Mouse (Mus musculus) G1E (cell line): ENCODE results near the gene Trim11. TPM values are rescaled to one million over a fixed set of nuclear protein-coding genes. Genes with fewer than 3 reads are reported as not detected.

ENCODE experiments used
- ATAC-seq: 2 replicates; pipeline ENCODE4 v1.8.0; 2016; ENCODE audit warnings: mild to moderate bottlenecking; ENCODE audit not compliant: insufficient number of reproducible peaks, poor library complexity, low FRiP score, severe bottlenecking; ENCODE audit errors: extremely low read depth
- DNase-seq: peaks from one replicate; pipeline ENCODE4 v3.0.0; 2012; ENCODE audit warnings: low spot score
- H3K27me3 ChIP-seq: 2 replicates; pipeline ENCODE4 v1.6.1; 2012; ENCODE audit warnings: mild to moderate bottlenecking, low read length, inconsistent platforms; ENCODE audit not compliant: insufficient read depth
- H3K36me3 ChIP-seq: replicated peaks from 2 replicates; pipeline ENCODE3; 2012; ENCODE audit warnings: mild to moderate bottlenecking, inconsistent platforms
- H3K4me1 ChIP-seq: 2 replicates; pipeline ENCODE4 v1.6.1; 2012; ENCODE audit warnings: low read depth, low read length, inconsistent platforms, mixed read lengths; ENCODE audit not compliant: insufficient read depth
- H3K4me3 ChIP-seq: 2 replicates; pipeline ENCODE4 v1.5.1; 2012; ENCODE audit warnings: low read depth, mild to moderate bottlenecking, inconsistent platforms, low read length, moderate library complexity, mixed read lengths
- H3K9me3 ChIP-seq: replicated peaks from 2 replicates; pipeline ENCODE4 v1.6.1; 2012; ENCODE audit warnings: inconsistent platforms
- CTCF ChIP-seq: IDR thresholded peaks from 2 replicates; pipeline ENCODE4 v1.5.1; 2012; ENCODE audit warnings: low read depth, low read length, inconsistent platforms, mixed read lengths
- GATA1 ChIP-seq: IDR thresholded peaks from 2 replicates; pipeline ENCODE4 v1.6.1; 2012; ENCODE audit warnings: borderline replicate concordance, low read length, inconsistent platforms, mixed read lengths
- GATA2 ChIP-seq: IDR thresholded peaks from 2 replicates; pipeline ENCODE4 v1.6.1; 2012; ENCODE audit warnings: low read depth, low read length, inconsistent platforms, borderline replicate concordance
- POLR2AphosphoS5 ChIP-seq: IDR thresholded peaks from 2 replicates; pipeline ENCODE4 v1.6.1; 2012; ENCODE audit warnings: low read depth, low read length, inconsistent platforms; ENCODE audit not compliant: insufficient replicate concordance
- TAL1 ChIP-seq: conservative IDR thresholded peaks from 2 replicates; pipeline ENCODE4 v1.6.1; 2012; ENCODE audit warnings: low read depth, low read length, inconsistent platforms, mixed read lengths
- polyA plus RNA-seq: library from polyadenylated mRNA; stranded (reverse); fragments of >175 nt; gene quantifications from 2 replicates; pipeline ENCODE4 v1.2.3, GENCODE M21; 2012
- total RNA-seq, 2 experiments: library from RNA; stranded (forward) in 1 of 2; stranded (reverse) in 1 of 2; fragments of 200-1000 nt in 1 of 2; fragments of >200 nt in 1 of 2; fragmentation: Nextera tagmentation in 1 of 2; gene quantifications; 2 replicates each; pipeline ENCODE4 v1.2.3; 2014 to 2017

Gene Trim11
- total and polyA plus RNA-seq, 3 experiments = 32.3 to 69.3 (median 48.2) TPM

- no peak overlapping the region for H3K4me3 ChIP-seq
- H3K27me3 ChIP-seq = no peaks in the 10 kb centered on the region
- H3K9me3 ChIP-seq = no peaks in the 10 kb centered on the region
- DNase-seq = no peak
- ATAC-seq = no peak
- TF ChIP-seq TAL1 (no peak), GATA1 (no peak), GATA2 (no peak), POLR2AphosphoS5 (no peak), CTCF (no peak)
- peaks cover 83% of the 10 kb centered on the region for H3K4me1 ChIP-seq
- H3K36me3 ChIP-seq = peaks cover 95% of the 10 kb centered on the region
These were observed 5.9 kb downstream of the Trim11 start for GRCm38 (mm10) chr11:58983691-58984341.

DNA sequence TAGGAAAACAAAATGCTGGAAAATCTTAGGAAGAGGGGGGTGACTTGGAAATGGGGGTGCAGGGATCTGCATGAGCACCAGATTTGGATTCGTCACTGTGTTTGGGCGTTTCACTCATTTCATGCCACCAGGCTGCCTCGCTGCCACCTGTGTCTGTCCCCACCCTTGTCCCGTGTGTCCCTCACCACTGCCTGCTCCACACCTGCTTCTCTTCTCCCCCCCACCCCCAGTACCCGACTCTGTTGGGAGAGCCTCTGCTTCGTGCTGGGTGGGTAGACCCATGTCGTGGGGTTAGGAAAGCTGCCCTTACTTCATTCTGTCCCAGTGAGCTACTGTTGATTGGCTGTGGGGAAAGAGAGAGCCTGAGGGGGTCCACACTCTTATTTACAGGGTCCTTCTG, 6.8 kb downstream of the Trim11 start:
- Histone ChIP-seq H3K9me3 (no peaks in the 10 kb centered on the region), H3K4me3 (no peak overlapping the region), H3K27me3 (no peaks in the 10 kb centered on the region), H3K36me3 (peaks cover 98% of the 10 kb centered on the region), H3K4me1 (peaks cover 80% of the 10 kb centered on the region)
- TF ChIP-seq POLR2AphosphoS5 (no peak), GATA2 (no peak), TAL1 (no peak), CTCF (no peak), GATA1 (no peak)
- DNase-seq (no peak), ATAC-seq (no peak)

DNA sequence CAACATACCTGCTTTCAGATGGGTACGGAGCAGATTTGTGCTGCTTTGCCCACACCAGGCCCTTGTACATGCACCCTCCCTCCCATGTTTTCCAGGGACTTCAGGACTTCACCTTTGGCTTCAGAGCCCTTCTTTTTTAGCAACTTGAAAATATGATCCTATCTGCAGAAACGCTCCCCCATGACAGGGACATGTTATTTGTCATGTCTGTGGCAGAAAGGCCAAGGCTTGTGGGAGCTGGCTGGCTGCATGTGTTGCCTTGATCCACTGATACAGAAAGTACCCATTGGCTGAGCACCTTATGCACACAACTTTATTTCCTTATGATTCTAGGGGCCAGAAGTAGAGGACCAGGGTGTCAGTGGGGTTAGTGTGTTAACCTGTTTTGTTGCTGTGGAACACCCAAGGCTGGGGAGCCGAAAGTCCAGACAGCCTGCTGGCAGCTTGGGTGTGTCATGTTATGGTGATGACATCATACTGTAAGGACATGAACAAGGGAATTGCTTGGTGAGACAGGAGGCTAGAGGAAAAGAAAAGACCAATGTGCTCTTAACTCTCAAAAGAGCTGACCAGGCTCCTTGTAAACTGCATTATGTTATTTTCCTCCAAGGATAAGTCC, 7.5 kb downstream of the Trim11 start:
- Histone ChIP-seq H3K36me3 (peaks cover 99% of the 10 kb centered on the region), H3K4me1 (peaks cover 80% of the 10 kb centered on the region)
- no peak for TF ChIP-seq TAL1
- TF ChIP-seq GATA2 = no peak
- TF ChIP-seq CTCF = no peak
- TF ChIP-seq POLR2AphosphoS5 = no peak
- no peak for TF ChIP-seq GATA1

GRCm38 (mm10) chr11:58989166-58989565, 11.3 kb downstream of the Trim11 start:
- ATAC-seq (no peak), DNase-seq (no peak)
- Histone ChIP-seq H3K9me3 (no peaks in the 10 kb centered on the region), H3K4me3 (no peak overlapping the region), H3K36me3 (peaks cover 80% of the 10 kb centered on the region), H3K4me1 (peaks cover 82% of the 10 kb centered on the region), H3K27me3 (peaks cover 1% of the 10 kb centered on the region; the same call in 1 of the 2 replicates)
- TF ChIP-seq CTCF (no peak), GATA1 (no peak), GATA2 (no peak), TAL1 (no peak)

More for the DNA sequence above, 7.5 kb downstream of the Trim11 start:
- Histone ChIP-seq H3K9me3 (no peaks in the 10 kb centered on the region), H3K27me3 (no peaks in the 10 kb centered on the region), H3K4me3 (no peak overlapping the region)
- no peak for DNase-seq
- no peak for ATAC-seq

DNA sequence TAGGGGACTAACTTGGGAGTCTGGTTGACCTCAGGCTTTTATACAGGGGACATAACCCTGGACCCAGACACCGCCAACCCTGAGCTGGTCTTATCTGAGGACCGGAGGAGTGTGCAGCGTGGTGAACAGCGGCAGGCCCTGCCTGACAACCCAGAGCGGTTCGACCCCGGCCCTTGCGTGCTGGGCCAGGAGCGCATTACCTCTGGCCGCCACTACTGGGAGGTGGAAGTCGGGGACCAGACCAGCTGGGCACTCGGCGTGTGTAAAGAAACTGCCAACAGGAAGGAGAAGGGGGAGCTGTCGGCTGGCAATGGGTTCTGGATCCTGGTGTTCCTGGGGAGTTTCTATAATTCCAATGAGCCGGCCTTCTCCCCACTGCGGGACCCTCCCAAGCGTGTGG, 12.2 kb downstream of the Trim11 start:
- TF ChIP-seq POLR2AphosphoS5 (0 out of 2 replicates have a peak, but pooled peaks have one; percentile 19), GATA1 (no peak)
- no peak for ATAC-seq

GRCm38 (mm10) chr11:58990794-58991193, 12.9 kb downstream of the Trim11 start:
- H3K4me3 ChIP-seq = no peak overlapping the region
- H3K9me3 ChIP-seq = no peaks in the 10 kb centered on the region
- DNase-seq (no peak), ATAC-seq (no peak)
- H3K36me3 ChIP-seq = peaks cover 64% of the 10 kb centered on the region
- H3K27me3 ChIP-seq = peaks cover 10% of the 10 kb centered on the region; the same call in 1 of the 2 replicates
- TF ChIP-seq CTCF = no peak
- TF ChIP-seq GATA2 = no peak
- no peak for TF ChIP-seq GATA1
- TF ChIP-seq POLR2AphosphoS5 = no peak
- TF ChIP-seq TAL1 = no peak
- H3K4me1 ChIP-seq = peaks cover 82% of the 10 kb centered on the region

More for the DNA sequence above, 12.2 kb downstream of the Trim11 start:
- H3K9me3 ChIP-seq = no peaks in the 10 kb centered on the region
- peaks cover 71% of the 10 kb centered on the region for H3K36me3 ChIP-seq
- no peak overlapping the region; the same call in 1 of the 2 replicates for H3K4me3 ChIP-seq
- H3K4me1 ChIP-seq = peaks cover 82% of the 10 kb centered on the region
- peaks cover 5% of the 10 kb centered on the region; the same call in 1 of the 2 replicates for H3K27me3 ChIP-seq
- no peak for DNase-seq

- DNase-seq (no peak), ATAC-seq (no peak)
- no peaks in the 10 kb centered on the region for H3K9me3 ChIP-seq
- H3K4me3 ChIP-seq = no peak overlapping the region
- H3K27me3 ChIP-seq = peaks cover 19% of the 10 kb centered on the region
- TF ChIP-seq CTCF = no peak
- no peak; the same call in 1 of the 2 replicates for TF ChIP-seq POLR2AphosphoS5
- TF ChIP-seq GATA2 = no peak
- TF ChIP-seq TAL1 = no peak
- TF ChIP-seq GATA1 = no peak
- H3K36me3 ChIP-seq = peaks cover 53% of the 10 kb centered on the region
- H3K4me1 ChIP-seq = peaks cover 79% of the 10 kb centered on the region
These were observed 14.0 kb downstream of the Trim11 start for GRCm38 (mm10) chr11:58991911-58992310.
